Mouse (Mus musculus): Measurements from ENCODE around the gene Plekhg4. TPM values are rescaled to one million over a fixed set of nuclear protein-coding genes. Genes with fewer than 3 reads are reported as not detected.

The Plekhg4 gene
- total RNA-seq (2021) = 1 to 10 TPM; 1.2 to 2.1 TPM

DNA sequence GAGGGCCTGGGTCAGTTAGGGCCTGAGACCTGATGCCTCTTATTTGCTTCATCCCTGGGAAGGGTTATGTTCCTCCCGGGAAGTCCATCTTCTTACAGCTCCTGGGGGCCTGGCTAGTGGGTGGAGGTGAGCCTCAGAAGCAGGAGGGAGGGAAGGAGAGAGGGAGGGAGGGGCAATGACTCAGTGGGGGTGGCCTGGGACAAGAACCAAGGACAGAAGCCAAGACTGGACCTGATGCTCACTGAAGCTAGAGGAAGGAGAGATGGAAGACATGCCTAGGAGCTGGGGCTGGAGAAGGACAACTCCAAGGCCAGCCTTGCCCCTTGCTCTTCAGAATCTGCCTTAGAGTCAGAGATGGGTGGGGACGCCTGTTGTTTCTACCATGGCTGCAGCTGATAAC lies at the start of gene Plekhg4:
Gene Plekhg4, plus strand, starts transcription at position 243 of the 400 bp plus-strand sequence.
- DNase-seq = no peak

DNA sequence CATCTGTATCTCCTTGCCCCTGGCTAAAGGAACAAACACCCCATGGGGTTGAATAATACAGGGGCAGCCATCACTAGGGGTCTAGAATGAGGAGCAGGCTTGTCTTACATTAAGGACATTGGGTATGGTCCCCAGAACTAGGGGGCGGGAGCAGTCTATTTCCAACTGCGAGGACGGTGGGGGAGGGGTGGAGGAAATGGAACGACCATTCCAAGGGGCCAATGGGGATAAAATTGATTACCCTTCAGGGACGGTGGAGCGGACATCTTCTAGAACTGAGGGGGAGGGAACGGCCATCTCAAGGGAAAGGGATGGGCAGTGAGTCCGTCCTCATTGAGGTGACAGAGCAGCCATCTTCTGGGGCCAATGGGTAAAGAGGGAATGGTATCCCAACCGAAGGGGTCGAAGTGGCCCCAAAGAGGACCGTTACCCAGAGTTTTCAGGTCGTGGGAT lies 47.4 kb upstream of the Plekhg4 start:
- DNase-seq = no peak

DNA sequence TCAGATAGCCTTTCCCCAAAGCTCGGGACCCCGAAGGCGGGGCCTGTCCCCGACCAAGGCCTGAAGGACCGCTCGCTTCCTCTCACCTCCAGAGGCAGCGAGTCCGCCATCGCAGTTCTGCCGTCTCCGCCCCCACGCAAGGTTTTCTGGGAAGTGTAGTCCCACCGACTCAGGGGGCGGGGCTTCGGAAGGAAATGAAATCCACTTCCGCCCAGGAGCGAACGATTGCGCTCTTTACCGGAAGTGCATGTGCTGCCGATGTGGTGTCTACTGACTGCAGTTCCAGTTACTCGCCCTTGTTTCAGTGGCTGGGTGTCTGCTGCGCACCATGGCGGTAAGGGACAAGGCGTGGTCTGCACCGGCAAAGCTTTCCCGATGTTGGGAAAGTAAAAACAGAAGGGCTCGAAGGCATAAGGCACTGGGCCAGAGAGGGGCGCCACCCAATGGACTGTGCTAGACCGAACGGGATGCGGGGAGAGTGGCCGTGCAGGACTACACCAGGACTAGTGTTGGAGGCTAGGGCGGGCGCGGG lies 46.9 kb upstream of the Plekhg4 start, which contains the start of the genes Lrrc29 and Tmem208:
Gene Lrrc29, minus strand, starts transcription at position 138 of the 532 bp plus-strand sequence.
Gene Tmem208, plus strand, starts transcription at position 214 of the 532 bp plus-strand sequence.
- DNase-seq = peak; percentile 96

DNA sequence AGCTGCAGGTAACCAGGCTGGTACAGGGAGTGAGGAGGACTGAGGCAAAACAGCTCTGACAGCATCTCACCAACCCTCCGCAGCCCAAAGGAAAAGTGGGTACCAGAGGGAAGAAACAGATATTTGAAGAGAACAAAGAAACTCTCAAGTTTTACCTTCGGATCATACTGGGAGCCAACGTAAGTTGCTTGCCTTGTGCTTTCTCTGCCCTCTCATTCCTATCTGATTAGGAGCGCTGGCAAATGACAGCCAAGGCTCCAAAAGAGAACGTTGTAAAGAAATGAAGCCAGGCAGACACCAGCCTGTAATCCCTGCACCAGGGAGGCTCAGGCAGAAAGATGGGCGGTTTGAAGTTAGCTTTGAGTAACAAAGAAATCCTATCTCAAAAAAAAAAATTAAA lies 46.1 kb upstream of the Plekhg4 start:
- no peak for DNase-seq

DNA sequence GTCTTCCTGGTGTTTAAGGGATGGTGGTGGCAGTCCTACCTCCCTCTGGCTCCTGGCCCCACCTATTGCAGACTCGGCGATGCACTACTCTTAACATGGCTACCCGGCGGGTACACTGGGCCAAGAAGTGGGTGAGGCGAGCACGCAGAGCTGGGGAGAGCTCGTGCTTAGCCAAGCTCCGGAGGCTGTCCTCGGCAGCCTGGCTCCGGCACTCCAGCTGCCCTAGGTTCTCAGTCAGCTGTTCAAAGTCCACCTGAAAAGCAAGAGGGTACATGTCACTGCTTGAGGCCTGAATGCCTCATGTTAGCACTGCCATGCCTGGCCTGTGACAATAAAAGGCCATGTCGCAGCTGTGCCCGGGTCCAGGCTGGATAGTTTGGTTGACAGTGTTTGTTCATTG lies 42.7 kb upstream of the Plekhg4 start:
- no peak for DNase-seq

DNA sequence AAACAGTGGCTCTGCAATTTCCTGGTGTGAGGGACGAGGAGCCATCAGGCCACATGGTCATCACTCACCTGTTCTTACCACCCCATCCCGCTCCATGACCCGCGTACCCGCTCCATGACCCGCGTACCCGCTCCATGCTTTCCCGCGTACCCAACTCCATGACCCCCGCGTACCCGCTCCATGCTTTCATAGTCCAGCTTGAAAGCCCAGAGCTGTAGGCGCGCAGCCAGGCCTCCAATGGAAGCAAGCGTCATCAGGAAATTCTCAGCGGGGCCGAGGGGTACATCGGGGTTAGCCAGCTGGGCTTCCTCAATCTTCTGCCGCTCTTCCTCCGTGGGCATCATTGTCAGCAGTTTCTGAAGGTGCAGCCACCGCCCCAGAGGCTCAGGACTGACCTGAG lies 41.6 kb upstream of the Plekhg4 start:
- DNase-seq = no peak

DNA sequence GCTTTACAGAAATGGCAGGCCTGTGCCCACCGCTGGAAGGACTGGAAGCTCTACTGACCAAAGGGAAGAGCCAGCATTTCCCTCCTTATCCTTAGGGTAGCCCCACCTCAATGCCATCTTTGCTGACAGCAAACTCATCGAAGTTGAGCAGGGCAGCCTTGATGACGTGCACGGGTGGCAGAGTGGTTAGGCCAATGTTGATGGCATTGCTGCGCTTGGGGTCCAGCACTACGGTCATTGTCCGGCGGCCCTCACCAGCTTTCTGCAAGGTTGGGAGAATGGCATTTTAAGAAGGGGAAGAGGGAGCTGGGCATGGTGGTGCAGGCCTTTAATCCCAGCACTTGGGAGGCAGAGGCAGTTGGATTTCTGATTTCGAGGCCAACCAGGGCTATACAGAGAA lies 41.1 kb upstream of the Plekhg4 start:
- DNase-seq = no peak

DNA sequence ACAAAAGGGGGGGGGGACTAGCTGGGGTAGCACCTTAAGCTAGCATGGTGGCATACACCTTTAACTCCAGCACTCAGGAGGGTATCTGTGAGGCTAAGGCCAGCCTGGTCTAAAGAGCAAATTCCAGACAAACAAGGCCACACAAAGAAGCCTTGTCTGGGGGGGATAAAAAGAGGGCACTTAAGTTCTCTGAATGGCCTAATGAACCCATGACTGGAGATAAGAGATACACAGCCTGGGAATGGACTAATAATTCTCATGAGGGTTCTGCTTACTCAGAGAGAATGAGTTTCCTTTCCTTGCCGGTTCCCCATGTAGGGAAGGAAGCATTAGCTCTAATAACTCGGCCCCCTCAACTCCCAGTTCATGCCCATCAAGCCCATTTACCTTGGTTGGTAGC lies 40.6 kb upstream of the Plekhg4 start:
- no peak for DNase-seq

DNA sequence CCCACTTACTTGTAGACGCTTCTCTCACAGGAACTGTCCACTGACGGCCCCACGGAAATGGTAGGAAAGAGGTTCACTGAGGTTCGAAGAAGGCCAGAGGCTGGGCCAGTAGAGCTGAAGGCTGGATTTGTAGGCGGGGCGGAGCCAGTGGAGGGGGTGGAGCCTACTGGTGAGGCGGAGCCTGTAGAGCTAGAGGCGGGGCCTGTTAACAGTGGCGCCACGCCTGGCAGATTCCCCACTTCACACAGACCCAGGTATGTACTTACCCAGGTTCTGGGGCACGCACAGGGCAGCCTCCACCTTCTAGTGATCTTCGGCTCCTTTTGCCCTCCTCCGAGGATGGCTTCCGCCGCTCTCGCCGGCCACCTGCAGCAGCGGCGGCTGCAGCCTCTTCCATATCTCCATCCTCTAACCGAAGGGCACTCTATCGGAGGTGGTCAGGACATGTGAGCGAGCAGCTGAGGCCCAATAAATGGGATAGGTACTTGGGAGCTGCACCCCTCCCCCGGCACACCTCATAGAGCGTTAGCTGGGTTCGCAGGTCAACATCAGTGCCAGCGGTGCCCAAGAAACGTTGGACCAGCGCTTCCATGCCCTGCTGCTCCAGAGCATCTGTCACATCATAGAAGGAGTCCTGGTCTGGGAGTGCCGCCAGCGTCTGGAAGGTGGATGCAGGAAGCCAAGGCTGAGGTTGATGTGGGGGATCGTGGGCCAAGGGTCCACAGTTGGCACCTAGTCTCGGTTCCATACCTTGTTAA lies 36.5 kb upstream of the Plekhg4 start:
- no peak for DNase-seq

DNA sequence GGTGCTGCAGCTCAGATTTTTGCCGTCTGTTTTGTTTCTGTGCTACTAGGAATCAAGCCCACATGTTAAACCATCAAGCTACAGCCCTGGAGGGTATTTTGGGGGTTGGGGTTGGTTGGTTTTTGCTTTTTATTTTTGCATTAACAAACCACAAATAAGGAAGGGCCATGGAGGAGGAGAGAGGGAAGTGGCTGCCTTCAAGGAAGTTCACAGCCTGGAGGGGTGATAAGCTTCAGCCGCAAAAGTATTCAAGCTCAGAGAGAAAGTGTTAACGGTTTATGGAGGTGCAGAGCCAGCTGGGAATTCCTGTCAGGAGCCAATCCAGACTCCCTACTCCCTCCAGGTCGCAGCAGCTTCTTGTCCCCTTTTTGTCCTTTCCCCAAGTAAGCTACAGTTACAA lies 34.1 kb upstream of the Plekhg4 start:
- DNase-seq = no peak

DNA sequence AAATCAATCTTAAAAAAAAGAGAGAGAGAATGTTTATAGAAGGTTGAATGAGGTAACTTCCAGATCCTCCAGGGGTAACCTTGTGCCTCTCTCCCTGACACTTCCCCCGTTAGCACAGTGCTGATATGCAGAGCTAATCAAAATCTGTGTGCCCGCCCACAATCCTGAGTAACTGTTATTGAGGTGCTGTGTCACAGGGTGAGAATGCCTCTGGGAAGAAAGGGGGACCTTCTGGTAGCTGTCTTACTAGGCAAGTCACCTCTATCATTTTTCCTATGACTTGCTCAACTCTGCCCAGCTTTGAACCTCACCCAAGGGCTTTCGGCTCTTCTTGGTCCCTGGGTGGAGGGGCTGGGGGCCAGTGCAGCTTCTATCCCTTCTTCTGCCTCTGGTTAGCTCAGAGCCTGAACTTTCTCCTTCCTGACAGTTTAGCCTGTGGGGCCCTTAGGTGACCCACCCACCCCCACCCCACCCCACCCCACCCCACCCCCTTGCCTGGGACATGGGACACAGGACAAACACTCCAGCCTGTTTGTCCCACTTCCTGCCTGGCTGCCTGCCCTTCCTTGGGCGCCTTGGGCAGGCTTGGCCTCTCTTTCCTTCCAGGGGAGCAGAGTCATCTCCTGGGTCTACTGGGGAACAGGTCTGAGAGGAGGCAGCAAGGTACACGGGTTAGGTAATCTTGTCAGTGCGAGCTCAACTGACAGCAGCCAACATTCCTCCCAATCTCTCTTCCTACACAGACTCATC lies 33.0 kb upstream of the Plekhg4 start:
- no peak for DNase-seq

DNA sequence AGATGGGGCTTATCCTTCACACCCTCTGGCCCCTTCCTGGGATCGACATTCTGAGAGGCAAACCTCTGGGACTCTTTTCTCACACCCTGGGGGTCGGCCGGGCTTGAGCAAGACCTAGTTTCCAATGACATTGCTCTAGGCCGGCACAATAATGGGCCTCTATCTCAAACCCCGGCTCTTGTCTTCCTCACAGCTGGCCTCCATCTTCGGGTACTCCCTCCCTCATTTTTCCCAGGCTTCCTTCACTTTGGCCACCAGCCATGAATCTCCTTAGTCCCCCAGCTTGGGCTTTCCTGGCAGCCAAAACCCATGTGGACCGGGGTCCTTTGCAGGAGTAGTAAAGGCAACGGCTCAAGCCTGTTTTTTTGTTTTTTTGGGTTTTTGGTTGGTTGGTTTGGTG lies 31.7 kb upstream of the Plekhg4 start:
- no peak for DNase-seq

DNA sequence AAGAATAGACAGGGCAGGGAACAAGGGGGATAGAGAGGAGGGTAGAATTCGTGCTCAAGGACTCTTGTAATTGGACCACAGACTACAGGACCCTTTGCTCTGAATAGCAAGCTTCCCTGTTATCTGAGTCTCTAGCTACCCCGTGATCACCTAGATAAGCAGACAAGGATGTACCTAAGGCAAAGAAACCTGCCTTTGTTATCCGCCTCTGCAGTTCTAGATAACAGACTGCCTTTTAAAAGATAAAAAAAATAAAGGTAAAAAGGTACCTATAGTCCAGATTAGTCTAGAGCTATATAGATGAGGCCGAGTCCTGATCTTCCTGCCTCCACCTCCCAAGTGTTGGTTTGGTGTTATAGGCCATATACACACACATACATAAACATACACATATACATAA lies 30.3 kb upstream of the Plekhg4 start:
- DNase-seq = no peak

DNA sequence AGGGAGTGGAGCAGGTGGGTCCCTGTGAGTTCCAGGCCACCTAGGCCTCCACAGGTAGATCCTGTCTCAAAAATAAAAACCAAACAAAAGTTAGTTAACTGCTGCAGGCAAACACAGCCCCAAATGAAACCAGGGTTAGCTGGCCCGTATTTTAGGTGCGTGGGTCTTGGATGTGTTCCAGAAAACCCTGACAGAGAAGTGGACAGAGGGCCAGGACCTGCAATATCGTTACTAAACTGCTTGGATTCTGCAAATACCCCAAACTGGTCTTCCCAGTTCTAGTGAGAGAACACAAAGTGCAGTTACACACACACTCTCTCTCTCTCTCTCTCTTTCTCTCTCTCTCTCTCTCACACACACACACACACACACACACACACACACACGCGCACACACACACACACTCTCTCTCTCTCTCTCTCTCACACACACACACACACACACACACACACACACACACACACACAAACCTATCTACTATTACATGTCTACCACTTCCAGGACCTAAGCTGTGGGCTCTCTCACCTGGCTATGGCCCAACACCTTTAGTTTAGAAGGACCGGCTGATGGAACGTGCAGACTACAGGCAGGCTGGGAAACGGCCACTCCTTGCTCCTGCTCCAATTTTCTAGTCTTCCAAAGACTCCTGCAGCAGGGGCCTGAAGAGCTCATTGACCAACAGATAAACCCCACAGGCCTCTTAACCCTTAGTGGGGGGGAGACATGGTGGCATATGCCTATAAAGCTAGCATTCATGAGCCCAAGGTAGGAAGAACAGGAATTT lies 29.1 kb upstream of the Plekhg4 start:
- DNase-seq = no peak

DNA sequence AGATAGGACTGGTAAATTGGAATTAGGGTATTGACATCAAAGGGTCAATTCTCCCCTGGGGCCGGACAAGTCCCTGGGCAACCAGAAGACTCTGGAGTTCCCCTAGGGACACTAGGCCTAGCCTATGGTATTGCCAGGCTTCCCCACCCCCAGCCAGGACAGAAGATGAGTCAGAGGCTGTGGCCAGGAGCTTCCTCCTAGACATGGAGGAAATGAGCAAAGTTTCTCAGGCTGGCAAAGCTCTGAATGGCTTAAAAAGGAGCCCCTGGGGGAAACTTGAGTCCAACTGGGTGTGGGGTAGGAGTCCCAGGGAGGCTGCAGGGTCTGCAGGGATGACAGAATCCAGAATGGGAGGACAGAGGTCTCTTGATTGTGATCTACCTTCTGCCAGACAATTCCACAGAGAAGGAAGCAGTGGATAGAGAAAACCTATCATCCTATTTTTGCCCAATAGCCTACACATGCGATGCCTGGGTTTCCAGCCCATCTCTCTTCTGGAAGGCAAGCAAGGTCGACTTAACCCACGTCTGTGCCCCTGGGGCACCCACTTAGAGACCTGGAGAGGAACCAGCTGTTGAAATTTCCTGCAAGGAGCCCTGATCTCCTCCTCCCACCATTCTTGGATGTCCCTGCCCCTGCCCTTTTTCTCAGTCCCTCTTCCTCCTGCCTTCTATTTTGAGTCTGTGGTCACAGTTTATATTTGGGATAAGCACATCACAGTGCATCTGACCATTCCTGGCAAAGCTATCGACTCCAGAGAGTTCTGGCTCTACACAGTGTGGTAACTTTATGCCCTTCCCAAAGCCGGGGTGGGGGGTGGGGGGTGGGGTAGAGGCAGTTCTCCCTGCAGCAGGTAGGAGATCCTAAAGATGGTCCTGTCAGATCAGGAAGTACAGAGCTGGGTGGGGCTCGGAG lies 27.8 kb upstream of the Plekhg4 start:
- no peak for DNase-seq

DNA sequence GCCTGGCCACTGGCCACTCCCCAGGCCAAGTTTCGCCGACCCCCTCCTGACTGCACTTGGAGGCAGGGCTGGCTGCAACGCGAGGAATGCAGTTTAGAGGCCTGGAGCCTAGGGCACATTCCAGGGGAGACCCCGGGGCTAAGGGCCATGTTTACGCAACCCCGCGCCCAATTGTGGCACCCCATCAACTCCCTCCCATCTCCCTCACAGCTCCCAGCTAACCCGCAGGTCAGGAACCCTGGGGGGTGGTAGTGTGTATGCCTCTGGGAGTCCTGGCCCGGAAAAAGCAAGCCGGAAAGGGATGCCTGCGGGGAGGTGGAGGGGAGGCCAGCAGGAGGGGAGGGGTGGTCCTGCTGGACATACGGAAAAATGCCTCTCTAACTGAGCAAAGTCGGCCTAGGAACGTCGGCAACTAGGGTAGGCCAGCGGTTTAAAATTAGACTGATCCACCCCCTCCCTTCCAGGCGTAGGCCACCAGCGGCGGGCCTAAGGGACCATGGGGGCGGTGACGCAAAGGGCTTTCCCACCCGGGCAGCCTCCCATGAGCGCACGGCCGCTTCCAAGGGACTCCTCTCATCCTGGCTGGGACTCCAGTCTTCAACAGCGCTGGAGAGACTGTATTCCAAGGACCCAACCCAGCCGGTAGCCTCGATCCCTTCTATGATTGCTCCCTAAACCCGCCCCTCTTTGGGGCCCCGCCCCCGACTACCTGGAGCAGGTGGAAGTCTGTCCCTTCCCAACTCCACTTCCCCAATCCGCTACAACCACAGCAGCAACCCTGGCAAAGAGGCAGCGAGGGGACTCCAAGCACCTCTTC lies 26.3 kb upstream of the Plekhg4 start:
- DNase-seq = no peak

DNA sequence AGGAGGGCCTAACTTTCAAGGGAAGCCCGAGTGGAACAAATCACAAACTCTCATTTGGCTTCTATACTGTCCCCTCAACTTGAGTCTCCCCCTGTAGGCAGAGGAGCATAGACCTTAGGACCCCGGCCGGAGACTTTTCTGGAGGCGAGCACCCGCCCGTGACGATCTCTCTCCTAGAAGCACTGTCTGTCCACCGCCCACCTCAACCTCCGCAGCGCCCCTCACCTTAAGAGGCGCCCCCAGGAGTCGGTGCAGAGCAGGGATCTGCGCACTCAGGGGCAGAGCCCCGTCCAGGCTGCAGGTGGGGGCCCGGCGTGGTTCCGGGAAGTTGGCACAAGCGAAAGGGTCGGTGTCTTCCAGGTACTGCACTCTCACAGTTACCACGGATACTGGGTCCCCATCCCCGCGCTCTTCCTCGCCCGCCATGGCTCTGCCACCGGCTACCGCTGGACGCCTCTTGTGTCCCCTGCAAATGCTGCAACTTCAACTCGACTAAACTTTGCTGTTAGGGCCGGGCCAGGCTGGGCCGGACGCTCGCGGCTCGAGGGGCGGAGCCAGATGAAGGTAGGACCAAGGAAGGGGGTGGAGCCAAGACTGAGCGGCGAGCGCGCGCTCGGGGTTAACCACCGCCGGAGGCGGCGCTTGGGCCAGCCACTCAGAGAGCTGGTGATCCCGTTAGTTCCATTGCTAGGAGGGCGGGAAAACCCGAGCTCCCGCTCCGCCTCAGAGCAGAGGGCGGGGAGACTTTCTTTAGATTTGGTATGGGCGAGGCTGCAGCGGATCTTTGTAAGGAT lies 25.4 kb upstream of the Plekhg4 start, which contains the start of gene Fhod1:
Gene Fhod1, minus strand, starts transcription at position 526 of the 794 bp plus-strand sequence.
- DNase-seq = peak; percentile 76 to 81

DNA sequence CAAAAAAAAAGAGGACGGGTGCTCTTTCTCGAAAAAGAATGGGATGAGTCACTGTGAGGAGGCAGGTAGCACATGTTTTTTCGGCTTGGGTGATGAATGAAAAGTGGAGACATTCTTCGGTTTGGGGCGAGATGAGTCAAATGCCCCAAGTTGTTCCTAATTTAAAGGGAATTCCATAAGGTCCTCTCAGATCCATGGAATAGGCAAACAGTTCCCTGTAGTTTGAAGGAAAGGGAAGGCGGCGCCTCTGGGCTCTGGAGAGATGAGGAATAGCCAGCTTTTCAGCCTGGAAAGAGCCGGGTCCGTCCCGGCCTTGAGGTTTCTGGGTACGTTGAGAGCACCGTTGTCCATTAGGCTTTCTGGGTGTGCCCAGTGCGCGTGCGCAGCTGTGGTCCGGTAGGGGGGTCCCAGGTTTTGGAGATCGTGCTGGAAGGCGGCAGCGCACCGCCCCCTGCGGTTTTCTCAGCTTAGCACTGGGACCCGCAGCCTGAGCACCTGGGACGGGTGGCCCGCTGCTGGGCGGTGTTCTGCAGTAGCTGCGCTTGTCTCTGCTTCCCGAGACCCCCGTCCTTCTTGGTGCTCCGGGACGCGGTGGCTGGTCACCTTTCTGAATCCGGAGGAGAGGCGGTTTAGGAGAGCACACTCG lies 24.5 kb upstream of the Plekhg4 start, which contains the start of gene Slc9a5:
Gene Slc9a5, plus strand, starts transcription at position 394 of the 646 bp plus-strand sequence.
- DNase-seq = peak in 1 of 2 experiments; percentile 46
